Mouse (Mus musculus) v-Abl transformed pro-B cells (cell line): ENCODE measurements at regions not wholly inside any gene's neighbourhood (a gene's known extent, or its start where the extent isn't known, plus 50 kb on each side); places are given as distances from the start of the nearest gene placed in this dataset.

Experiments used
- in situ Hi-C, 2 experiments: fragments of 400-800 bp; cut with MboI; formaldehyde crosslinking; loops; one replicate each; pipeline ENCODE4 v1.15.1; 2025; ENCODE audit not compliant: unreplicated experiment in 2 of 2

GRCm38 (mm10) chr16:52789946-52790345, 336.1 kb upstream of the Alcam start:
- in situ Hi-C loops, result no loop called here

- in situ Hi-C loops, result no loop called here
Measured at GRCm38 (mm10) chr16:52747744-52748143, 293.9 kb upstream of the Alcam start.

GRCm38 (mm10) chr16:52746186-52746585, 292.3 kb upstream of the Alcam start:
- in situ Hi-C loops, result no loop called here

GRCm38 (mm10) chr16:52744720-52745119, 290.8 kb upstream of the Alcam start:
- in situ Hi-C loops, result no loop called here

- in situ Hi-C loops, result no loop called here
Measured at GRCm38 (mm10) chr16:52742166-52742565, 288.3 kb upstream of the Alcam start.

GRCm38 (mm10) chr16:52726120-52726844, 272.4 kb upstream of the Alcam start:
- in situ Hi-C loops, result no loop called here

- in situ Hi-C loops, result no loop called here
Measured at GRCm38 (mm10) chr16:52718231-52718932, 264.5 kb upstream of the Alcam start.

GRCm38 (mm10) chr16:52690272-52690671, 236.4 kb upstream of the Alcam start:
- in situ Hi-C loops, result no loop called here

- in situ Hi-C loops, result no loop called here
Measured at GRCm38 (mm10) chr16:52654825-52655224, 201.0 kb upstream of the Alcam start.
